Mouse (Mus musculus): ENCODE measurements around the gene Olfr16. TPM values are rescaled to one million over a fixed set of nuclear protein-coding genes. Genes with fewer than 3 reads are reported as not detected.

The Olfr16 gene
- polyA plus RNA-seq, 1 experiment from 2014 or later: not detected

Other genes with a start within 250 kb of the Olfr16 start
- 0.26 and 0.28 TPM in 2 replicates for gene Apcs, start 55.4 kb upstream of the Olfr16 start, polyA plus RNA-seq (2015; fragmentation: Nextera tagmentation; extraction: Ambion mirVana)
- not detected in 2 replicates for gene Olfr1408, start 187.0 kb downstream of the Olfr16 start, polyA plus RNA-seq (2015; fragmentation: Nextera tagmentation; extraction: Ambion mirVana)
- not detected in 2 replicates for gene Olfr1406, start 240.2 kb downstream of the Olfr16 start, polyA plus RNA-seq (2015; fragmentation: Nextera tagmentation; extraction: Ambion mirVana)
- gene Olfr218, start 247.4 kb downstream of the Olfr16 start, polyA plus RNA-seq (2015; fragmentation: Nextera tagmentation; extraction: Ambion mirVana): not detected in 2 replicates

Measured in lung, embryonic 15.5 days (tissue).